Mouse (Mus musculus) olfactory bulb, adult 2 months (tissue): Measurements from ENCODE around the gene Sars. TPM values are rescaled to one million over a fixed set of nuclear protein-coding genes. Genes with fewer than 3 reads are reported as not detected.

ENCODE experiments used
- H3K27ac ChIP-seq: fragments of 200-500 bp; 2 replicates; pipeline ENCODE4 v1.5.1; 2012; ENCODE audit warnings: low read depth, low read length; ENCODE audit not compliant: insufficient read depth
- H3K4me1 ChIP-seq: fragments of 200-500 bp; 2 replicates; pipeline ENCODE4 v1.6.1; 2012; ENCODE audit warnings: low read length; ENCODE audit not compliant: control insufficient read depth, insufficient read depth
- H3K4me3 ChIP-seq: fragments of 200-500 bp; 2 replicates; pipeline ENCODE4 v1.5.1; 2012; ENCODE audit warnings: mild to moderate bottlenecking, low read depth, low read length, moderate library complexity; ENCODE audit not compliant: insufficient read depth
- CTCF ChIP-seq: fragments of 200-500 bp; IDR thresholded peaks from 2 replicates; pipeline ENCODE4 v1.5.1; 2012; ENCODE audit warnings: low read depth, mild to moderate bottlenecking, low read length, moderate library complexity; ENCODE audit not compliant: insufficient read depth
- POLR2A ChIP-seq: fragments of 200-500 bp; IDR thresholded peaks from 2 replicates; pipeline ENCODE4 v1.6.1; 2012; ENCODE audit warnings: mild to moderate bottlenecking, low read depth, low read length, moderate library complexity; ENCODE audit not compliant: insufficient read depth
- WGBS: fragments of 180-500 bp; shearing (Covaris S2); methylation state at CpG from one replicate; pipeline ENCODE4 v1.1.7; 2018; 5-methylcytosine and 5-hydroxymethylcytosine counted together
- polyA plus RNA-seq: library from polyadenylated mRNA; stranded (reverse); fragments of >200 nt; gene quantifications from 2 replicates; pipeline ENCODE4 v1.2.4, GENCODE M21; 2012; ENCODE audit warnings: low replicate concordance; ENCODE audit not compliant: missing spikeins, insufficient read depth, insufficient read length

Gene Sars
- polyA plus RNA-seq, 1 experiment: 343 TPM

- TF ChIP-seq POLR2A: no peak
- peak; percentile 91 for TF ChIP-seq CTCF
- Histone ChIP-seq H3K4me1 (peaks cover 34% of the 10 kb centered on the region), H3K4me3 (no peak overlapping the region), H3K27ac (no peak overlapping the region)
- 33% methylated on average over 22 of the region's 22 CpGs for WGBS
Observed at GRCm38 (mm10) chr3:108401692-108402527, 43.1 kb downstream of the Sars start.

- whole genome bisulfite sequencing: 85% methylated on average over 5 of the region's 5 CpGs
- TF ChIP-seq CTCF (no peak), POLR2A (no peak)
- Histone ChIP-seq H3K4me3 (no peak overlapping the region), H3K27ac (no peak overlapping the region), H3K4me1 (peaks cover 22% of the 10 kb centered on the region)
Observed at GRCm38 (mm10) chr3:108400442-108400841, 44.6 kb downstream of the Sars start.

GRCm38 (mm10) chr3:108398281-108398680, 46.7 kb downstream of the Sars start:
- TF ChIP-seq CTCF (no peak), POLR2A (no peak)
- Histone ChIP-seq H3K4me3 (no peak overlapping the region), H3K27ac (no peak overlapping the region), H3K4me1 (peaks cover 14% of the 10 kb centered on the region)
- WGBS: 95% methylated on average over 9 of the region's 9 CpGs

GRCm38 (mm10) chr3:108392793-108393192, 52.2 kb downstream of the Sars start:
- no peak overlapping the region for H3K27ac ChIP-seq
- TF ChIP-seq POLR2A: no peak
- no peak for TF ChIP-seq CTCF
- WGBS: 49% methylated on average over 15 of the region's 15 CpGs
- peaks cover 10% of the 10 kb centered on the region for H3K4me1 ChIP-seq
- H3K4me3 ChIP-seq: no peak overlapping the region

GRCm38 (mm10) chr3:108392299-108392698, 52.7 kb downstream of the Sars start:
- 32% methylated on average over 10 of the region's 10 CpGs for WGBS

GRCm38 (mm10) chr3:108389111-108389545, 55.9 kb downstream of the Sars start:
- Histone ChIP-seq H3K27ac (no peak overlapping the region), H3K4me1 (peaks cover 10% of the 10 kb centered on the region), H3K4me3 (no peak overlapping the region)
- TF ChIP-seq CTCF: peak; percentile 93
- TF ChIP-seq POLR2A: no peak
- WGBS: 0% methylated on average over 5 of the region's 5 CpGs

More at GRCm38 (mm10) chr3:108392299-108392698, 52.7 kb downstream of the Sars start:
- Histone ChIP-seq H3K4me1 (peaks cover 10% of the 10 kb centered on the region), H3K27ac (no peak overlapping the region), H3K4me3 (no peak overlapping the region)
- TF ChIP-seq CTCF (no peak), POLR2A (no peak)

GRCm38 (mm10) chr3:108386186-108386585, 58.8 kb downstream of the Sars start:
- no peak overlapping the region for H3K27ac ChIP-seq
- 84% methylated on average over 10 of the region's 10 CpGs for WGBS

GRCm38 (mm10) chr3:108384425-108384824, 60.6 kb downstream of the Sars start:
- Histone ChIP-seq H3K4me1 (peaks cover 6% of the 10 kb centered on the region), H3K4me3 (no peak overlapping the region), H3K27ac (no peak overlapping the region)
- TF ChIP-seq POLR2A (no peak), CTCF (no peak)
- 34% methylated on average over 2 of the region's 2 CpGs for WGBS

More at GRCm38 (mm10) chr3:108386186-108386585, 58.8 kb downstream of the Sars start:
- TF ChIP-seq CTCF (no peak), POLR2A (no peak)
- Histone ChIP-seq H3K4me1 (peaks cover 7% of the 10 kb centered on the region), H3K4me3 (no peak overlapping the region)
